In genomic region chr5:92950583-92950982, GRCm38 (mm10) we compare ENCODE assay signal across 12 mouse cellular contexts.
"Had no signal": no experiment of that assay in that cellular context is flagged by ENCODE, and none has a peak within 500 bp of the region (broad histone marks: within the 10 kb centered on the region; RNA-seq: fewer than 3 reads in every experiment).

No protein-coding gene starts in this region.

- H3K27me3 ChIP-seq: limb, embryonic 13.5 days; midbrain, embryonic 13.5 days; neural tube, embryonic 15.5 days had no signal

- H3K4me3 ChIP-seq: layer of hippocampus, adult 2 months; limb, embryonic 13.5 days; midbrain, embryonic 13.5 days; myocyte; neural tube, embryonic 15.5 days had no signal

- DNase-seq: kidney, adult 18-20 months; kidney, postnatal 4 days; left cerebral cortex, postnatal 4 days; lung, adult 18-20 months; right cerebral cortex, postnatal 25 days; thymus, postnatal 4 days had no signal

- H3K4me2 ChIP-seq: limb, embryonic 13.5 days; midbrain, embryonic 13.5 days; neural tube, embryonic 15.5 days had no signal

- ATAC-seq: midbrain, embryonic 13.5 days had no signal

- H3K9me3 ChIP-seq: limb, embryonic 13.5 days; midbrain, embryonic 13.5 days; neural tube, embryonic 15.5 days had no signal

- H3K27ac ChIP-seq: layer of hippocampus, adult 2 months; limb, embryonic 13.5 days; liver, embryonic 14.5 days; midbrain, embryonic 13.5 days; neural tube, embryonic 15.5 days had no signal

- H3K9ac ChIP-seq: limb, embryonic 13.5 days; liver, embryonic 14.5 days; midbrain, embryonic 13.5 days; neural tube, embryonic 15.5 days had no signal
